Mouse (Mus musculus): ENCODE results near the gene Tradd.

DNA sequence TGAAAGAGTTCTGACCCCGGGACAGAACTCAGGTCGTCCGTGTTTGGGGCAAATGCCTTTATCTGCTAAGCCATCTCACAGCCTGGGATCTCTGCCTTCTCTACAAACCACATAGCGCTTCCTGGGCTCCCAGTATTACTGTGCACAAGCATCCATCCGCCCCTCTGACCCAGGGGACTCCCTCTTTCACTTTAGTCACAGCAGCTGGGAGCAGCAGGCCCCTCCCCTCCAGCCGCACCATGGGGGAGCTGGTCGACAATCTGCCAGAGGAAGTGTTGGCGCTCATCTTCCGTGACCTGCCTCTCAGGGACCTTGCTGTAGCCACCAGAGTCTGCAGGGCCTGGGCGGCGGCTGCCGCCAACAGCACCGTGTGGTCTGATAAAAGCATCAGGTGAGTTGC lies 2.4 kb upstream of the Tradd start:
- TF ChIP-seq CTCF (IDR thresholded peaks at IDR 0.05; ENCODE audit: low read depth) (no peak), EP300 (IDR thresholded peaks at IDR 0.05; ENCODE audit: low read depth) (no peak)

All from liver, embryonic 14.5 days (tissue).